Mouse (Mus musculus): ENCODE results near the gene Cpz. TPM values are rescaled to one million over a fixed set of nuclear protein-coding genes. Genes with fewer than 3 reads are reported as not detected.

Cpz gene
- polyA plus RNA-seq, 2 experiments from 2014 or later: not detected

GRCm38 (mm10) chr5:35524381-35524780, 1.1 kb downstream of the Cpz start:
- no peak for ATAC-seq

GRCm38 (mm10) chr5:35523735-35524134, 1.8 kb downstream of the Cpz start:
- no peak for ATAC-seq

GRCm38 (mm10) chr5:35516781-35517180, 8.7 kb downstream of the Cpz start:
- ATAC-seq: no peak

- ATAC-seq: no peak
Measured at GRCm38 (mm10) chr5:35510589-35510988, 14.9 kb downstream of the Cpz start.

- no peak for ATAC-seq
Measured at GRCm38 (mm10) chr5:35505016-35505415, 20.5 kb downstream of the Cpz start.

GRCm38 (mm10) chr5:35497344-35497743, 28.2 kb downstream of the Cpz start:
- no peak for ATAC-seq

GRCm38 (mm10) chr5:35495989-35496388, 29.5 kb downstream of the Cpz start:
- no peak for ATAC-seq

- ATAC-seq: no peak
Measured at GRCm38 (mm10) chr5:35494773-35495390, 30.6 kb downstream of the Cpz start.

GRCm38 (mm10) chr5:35493770-35494169, 31.7 kb downstream of the Cpz start:
- ATAC-seq: no peak

GRCm38 (mm10) chr5:35479521-35479920, 46.0 kb downstream of the Cpz start:
- ATAC-seq: no peak

- ATAC-seq: no peak
Measured at GRCm38 (mm10) chr5:35475236-35475635, 50.3 kb downstream of the Cpz start.

GRCm38 (mm10) chr5:35470885-35471528, 54.5 kb downstream of the Cpz start:
- ATAC-seq: no peak

- no peak for ATAC-seq
Measured at GRCm38 (mm10) chr5:35465966-35466635, 59.4 kb downstream of the Cpz start.

- ATAC-seq: no peak
Measured at GRCm38 (mm10) chr5:35462081-35462480, 63.4 kb downstream of the Cpz start.

GRCm38 (mm10) chr5:35459760-35460159, 65.7 kb downstream of the Cpz start:
- no peak for ATAC-seq

- no peak for ATAC-seq
Measured at GRCm38 (mm10) chr5:35458267-35458666, 67.2 kb downstream of the Cpz start.

- no peak for ATAC-seq
Measured at GRCm38 (mm10) chr5:35457364-35457763, 68.1 kb downstream of the Cpz start.

GRCm38 (mm10) chr5:35454187-35454800, 71.2 kb downstream of the Cpz start:
- no peak for ATAC-seq

Other genes with a start within 250 kb of the Cpz start
- not detected for gene Adra2c, start 247.4 kb downstream of the Cpz start, polyA plus RNA-seq (2017; shearing (Covaris generic))
- gene Hmx1, start 136.6 kb downstream of the Cpz start, polyA plus RNA-seq (2017; shearing (Covaris generic)): not detected
- 1 to 10 TPM; 1.5 to 2.3 TPM for gene Trmt44, start 49.4 kb upstream of the Cpz start, polyA plus RNA-seq (2017; shearing (Covaris generic))
- 10 to 100 TPM; 21.5 to 26.4 TPM for gene Acox3, start 57.3 kb upstream of the Cpz start, polyA plus RNA-seq (2017; shearing (Covaris generic))
- gene Htra3, start 154.1 kb upstream of the Cpz start, polyA plus RNA-seq (2017; shearing (Covaris generic)): not detected
- 1 to 10 TPM; 2.1 to 2.5 TPM for gene Sh3tc1, start 214.3 kb upstream of the Cpz start, polyA plus RNA-seq (2017; shearing (Covaris generic))
- 1 to 10 TPM; 1.5 to 1.9 TPM for gene Ablim2, start 232.2 kb upstream of the Cpz start, polyA plus RNA-seq (2017; shearing (Covaris generic))